Mouse (Mus musculus): Measurements from ENCODE around the gene Myo1b. TPM values are rescaled to one million over a fixed set of nuclear protein-coding genes. Genes with fewer than 3 reads are reported as not detected.

The Myo1b gene
- total RNA-seq, 2 experiments from 2014 or later, result 51.4 to 53.3 TPM

DNA sequence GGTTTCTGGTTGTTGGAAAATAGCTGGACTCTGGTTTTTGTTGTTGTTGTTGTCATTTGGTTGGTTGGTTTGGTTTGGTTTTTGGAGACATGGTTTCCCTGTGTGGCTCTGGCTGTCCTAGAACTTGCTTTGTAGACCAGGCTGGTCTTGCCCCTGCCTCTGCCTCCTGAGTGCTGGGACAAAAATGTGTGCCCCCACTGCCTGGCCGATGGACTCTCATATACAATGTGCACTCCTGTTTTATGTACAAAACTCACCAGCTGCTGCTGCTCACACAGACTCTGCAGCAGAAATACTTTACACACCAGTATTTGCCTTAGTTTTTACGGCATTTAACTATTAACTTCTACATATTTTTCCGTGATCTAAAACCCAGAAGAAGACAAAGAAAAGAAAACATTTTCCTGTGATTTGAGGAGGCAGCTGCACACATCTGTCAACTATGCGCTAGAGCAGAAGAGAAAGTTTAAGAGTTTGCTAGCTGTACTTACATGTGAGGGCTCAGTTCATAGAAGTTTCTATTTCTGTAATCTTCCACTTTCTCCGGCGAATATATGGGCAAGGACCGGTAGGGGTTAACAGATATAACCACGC lies 52.9 kb downstream of the Myo1b start:
- no peak for DNase-seq (ENCODE audit: extremely low spot score in 1 of 2, low spot score in 2 of 2)
- intact Hi-C loops (cut with DNase I), result no loop called here

DNA sequence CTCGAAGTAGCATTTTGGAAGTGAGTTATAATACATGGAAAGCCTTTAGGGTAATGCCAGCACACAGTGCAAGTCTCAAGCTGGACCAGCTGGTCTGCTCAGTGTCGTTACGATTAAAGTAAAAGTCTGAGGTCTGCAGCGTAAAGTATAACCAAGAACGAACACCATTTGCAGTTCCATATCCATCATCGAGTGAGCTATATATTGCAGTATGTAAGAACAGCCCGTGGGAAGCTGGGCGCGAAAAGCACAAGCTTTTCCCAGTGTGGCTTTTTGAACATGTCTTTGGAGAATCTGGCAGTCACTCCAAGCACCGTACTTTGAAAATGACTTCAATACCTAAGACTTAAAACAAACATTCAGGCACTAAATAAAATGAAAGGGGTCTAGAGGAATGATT lies 55.0 kb downstream of the Myo1b start:
- DNase-seq (ENCODE audit: extremely low spot score in 1 of 2, low spot score in 2 of 2), result peak in 1 of 2 experiments; percentile 29
- intact Hi-C loops (cut with DNase I), result no loop called here

DNA sequence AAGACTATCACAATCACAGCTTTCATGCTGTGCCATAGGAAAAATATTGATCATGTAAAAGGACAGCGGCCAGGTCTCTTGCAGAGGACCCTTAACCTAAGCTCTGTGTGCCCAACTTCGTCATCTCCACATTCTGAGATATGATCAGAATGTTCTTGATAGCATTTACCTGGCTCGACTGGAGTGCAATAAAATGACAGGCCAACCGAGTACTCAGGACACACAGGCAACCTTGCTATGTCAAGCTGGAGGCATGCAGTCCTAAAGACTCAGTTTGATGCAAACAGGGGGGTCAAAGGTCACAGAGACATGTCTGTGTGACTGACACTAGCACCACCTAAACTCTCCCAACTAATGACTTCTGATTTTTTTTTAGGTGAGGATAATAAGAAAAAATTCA lies 58.9 kb downstream of the Myo1b start:
- intact Hi-C loops (cut with DNase I), result no loop called here
- no peak for DNase-seq (ENCODE audit: extremely low spot score in 1 of 2, low spot score in 2 of 2)

DNA sequence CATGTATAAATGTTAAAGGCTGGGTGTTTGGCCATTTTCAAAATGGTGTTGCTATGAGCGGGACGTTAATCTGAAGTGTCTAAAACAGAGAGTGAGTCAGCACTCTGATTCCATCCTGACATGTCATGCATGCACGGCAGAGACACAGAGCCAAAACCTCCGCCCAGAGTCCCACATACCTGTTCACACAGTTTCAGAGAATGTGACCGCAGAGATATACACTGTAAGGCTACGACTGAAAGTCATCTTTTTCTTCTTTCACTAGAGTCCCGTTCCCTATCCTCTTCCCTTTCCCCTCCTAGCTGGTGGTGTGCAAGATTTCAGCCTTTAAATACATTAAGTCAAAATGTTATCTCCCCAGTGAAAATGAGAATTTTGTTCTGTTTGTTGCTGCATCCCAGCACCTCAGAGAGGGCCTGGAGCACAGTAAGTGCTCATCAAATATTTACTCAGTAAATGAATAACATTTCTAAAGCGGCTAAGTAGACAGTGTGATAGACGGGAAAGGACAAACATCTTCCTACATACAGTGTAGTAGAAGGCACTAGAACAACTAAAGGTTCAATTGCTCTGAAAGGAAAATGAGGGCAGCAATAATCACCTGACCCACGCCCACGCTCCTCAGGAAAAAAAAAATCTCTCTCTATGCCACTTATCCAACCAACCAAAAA lies 59.5 kb downstream of the Myo1b start:
- no peak for DNase-seq (ENCODE audit: extremely low spot score in 1 of 2, low spot score in 2 of 2)
- intact Hi-C loops (cut with DNase I), result no loop called here

DNA sequence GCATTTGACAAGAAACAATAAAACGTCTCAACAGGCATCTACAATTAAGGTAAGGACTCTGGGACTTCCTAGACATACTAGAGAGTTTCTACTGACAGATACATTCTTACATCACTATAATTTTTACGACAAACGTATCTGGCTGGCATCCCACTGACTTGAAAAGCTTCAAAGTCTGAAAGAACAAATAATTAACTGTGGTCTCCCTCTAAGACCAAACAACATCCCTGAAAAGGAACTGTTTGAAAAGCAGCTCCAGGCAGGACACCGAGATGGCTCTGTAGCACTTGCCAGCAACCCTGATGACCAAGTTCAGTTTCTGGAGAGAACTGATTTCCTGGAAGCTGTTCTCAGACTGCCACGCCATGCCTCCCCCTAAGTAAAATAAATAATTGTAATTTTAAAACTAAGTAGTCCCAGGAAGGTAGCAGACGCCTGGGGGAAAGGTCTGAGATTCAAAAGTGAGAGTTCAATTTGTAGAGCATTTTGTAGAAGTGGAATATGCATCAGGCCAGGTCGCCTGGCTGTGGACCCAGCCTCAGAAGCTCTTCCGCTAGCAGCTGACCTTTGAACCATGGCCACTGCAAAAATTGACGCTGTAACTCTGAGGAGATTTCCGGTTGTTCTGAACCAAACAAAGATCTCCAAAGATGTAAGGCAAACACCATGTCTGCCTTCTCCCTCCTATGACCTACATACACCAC lies 60.2 kb downstream of the Myo1b start:
- peak in 1 of 2 experiments; percentile 21 for DNase-seq (ENCODE audit: extremely low spot score in 1 of 2, low spot score in 2 of 2)
- intact Hi-C loops (cut with DNase I), result no loop called here

DNA sequence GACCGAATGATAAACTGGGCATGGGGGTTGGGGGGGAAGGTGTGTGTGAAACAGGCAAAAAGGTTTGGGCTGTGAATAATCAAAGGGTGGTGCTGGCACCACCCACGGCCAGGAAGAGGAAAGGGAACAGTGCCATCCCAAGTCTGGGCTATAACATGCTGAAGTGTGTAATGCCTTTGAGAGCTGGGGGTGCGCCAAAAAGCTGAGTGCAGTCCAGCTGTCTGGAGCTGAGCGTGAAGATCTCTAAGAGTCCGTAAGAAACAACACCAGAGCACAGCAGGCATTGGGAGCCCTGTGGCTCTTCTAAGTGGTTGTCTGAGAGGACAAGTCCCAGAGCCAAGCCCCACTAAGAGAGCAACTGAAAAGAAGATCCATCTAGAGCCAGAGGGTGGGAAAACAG lies 63.6 kb downstream of the Myo1b start:
- intact Hi-C loops (cut with DNase I), result no loop called here
- DNase-seq (ENCODE audit: extremely low spot score in 1 of 2, low spot score in 2 of 2), result peak; percentile 20 to 78

DNA sequence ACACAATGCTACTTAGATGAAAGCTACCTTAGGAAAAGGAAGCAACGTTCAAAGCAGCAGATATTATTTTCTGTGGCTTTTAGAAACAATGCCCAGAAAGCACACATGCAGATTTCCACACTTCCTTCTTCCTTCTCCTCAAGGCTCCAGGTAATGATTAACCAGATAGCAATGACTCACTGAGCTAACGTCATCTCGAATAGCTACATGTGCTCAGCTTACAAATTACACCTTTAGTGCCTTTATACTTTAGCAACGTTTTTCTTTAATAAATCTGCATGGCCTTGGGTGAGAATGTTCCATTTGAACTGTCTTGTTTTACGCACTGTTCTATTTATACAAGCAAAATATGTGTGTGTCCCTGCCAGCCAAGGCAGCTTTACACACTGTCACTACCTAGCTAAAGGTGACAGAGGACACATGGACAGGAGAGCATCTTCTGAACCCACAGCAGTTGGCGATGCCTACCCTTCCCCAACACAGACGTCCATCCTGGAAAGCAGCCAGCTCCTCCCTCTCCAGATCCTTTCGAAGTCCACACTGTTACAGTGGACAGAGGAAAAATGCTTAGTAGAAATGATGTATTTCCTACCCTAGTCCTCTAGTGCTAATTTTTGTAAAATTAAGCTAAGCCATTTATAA lies 66.2 kb downstream of the Myo1b start:
- DNase-seq (ENCODE audit: extremely low spot score in 1 of 2, low spot score in 2 of 2), result peak in 1 of 2 experiments; percentile 32
- intact Hi-C loops (cut with DNase I), result no loop called here

DNA sequence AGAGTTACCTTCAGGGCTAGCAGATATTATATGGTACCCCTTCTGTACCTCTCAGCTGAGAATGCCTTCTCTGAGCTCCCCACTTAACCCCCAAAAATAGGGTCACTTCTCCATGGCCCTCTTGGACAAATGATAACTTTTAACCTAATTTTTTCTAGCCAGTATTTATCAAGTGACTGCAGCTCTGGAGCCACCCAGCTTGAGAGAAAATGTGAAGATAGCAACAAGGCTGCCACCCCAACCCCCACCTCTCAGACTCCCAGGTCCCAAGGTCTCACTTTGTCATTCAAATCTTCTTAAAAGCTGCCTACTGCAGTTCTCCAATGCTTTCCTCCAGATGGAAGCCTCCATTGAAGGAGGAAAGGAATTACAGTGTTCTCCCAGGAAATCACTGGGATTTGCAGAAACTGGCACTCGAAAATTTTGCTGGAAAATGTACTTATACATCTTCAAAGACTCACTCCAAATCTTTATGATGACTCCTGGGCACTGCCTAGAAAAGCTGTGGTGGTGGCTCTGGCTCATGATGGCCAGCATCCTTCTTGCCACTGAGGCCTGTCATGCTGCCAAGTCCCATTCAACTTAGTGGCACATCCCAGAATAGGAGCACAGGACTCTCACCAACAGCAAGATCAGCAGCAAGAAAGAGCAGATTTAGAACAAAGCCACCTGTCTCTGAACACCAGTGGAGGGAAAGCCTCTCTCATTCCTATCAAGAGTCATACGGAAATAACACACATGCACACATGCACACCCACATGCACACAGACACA lies 70.4 kb downstream of the Myo1b start:
- intact Hi-C loops (cut with DNase I), result no loop called here
- DNase-seq (ENCODE audit: extremely low spot score in 1 of 2, low spot score in 2 of 2), result peak in 1 of 2 experiments; percentile 44

DNA sequence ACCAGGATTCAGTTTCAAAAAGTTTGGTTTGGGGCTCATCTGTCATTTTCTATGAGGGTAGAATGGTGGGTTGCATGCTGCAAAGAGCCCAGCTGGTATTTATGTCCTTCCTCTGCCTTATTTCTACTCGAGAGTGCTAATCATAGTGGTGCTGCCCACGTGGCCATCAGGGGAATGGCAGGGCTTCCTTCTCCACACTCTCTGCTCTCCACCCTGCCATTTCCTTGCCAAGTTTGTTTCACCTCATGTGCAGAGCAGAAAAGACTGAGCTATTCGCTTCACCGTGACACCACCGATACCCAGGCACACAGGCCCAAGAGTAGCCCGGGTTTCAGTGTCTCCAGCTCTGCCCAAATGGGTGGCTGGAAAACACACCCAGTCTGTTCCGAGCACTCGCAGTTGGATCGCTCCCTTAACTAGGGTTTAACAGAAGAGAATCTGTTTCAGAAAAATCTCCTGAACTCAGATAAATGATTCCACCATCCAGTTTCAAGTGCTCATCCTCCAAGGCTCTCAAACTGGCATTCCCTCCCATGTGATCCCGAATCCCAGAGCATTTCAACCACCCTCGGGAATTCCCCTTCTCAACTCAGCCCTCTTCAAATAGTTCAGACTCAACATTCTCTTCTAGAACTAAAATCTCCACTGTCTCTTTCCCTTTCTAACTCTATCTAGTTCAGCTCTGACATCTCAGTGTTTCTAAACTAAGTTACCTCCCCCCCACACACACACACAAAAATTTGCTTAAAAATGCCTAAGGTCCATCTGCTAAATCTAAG lies 77.8 kb downstream of the Myo1b start:
- peak in 1 of 2 experiments; percentile 50 for DNase-seq (ENCODE audit: extremely low spot score in 1 of 2, low spot score in 2 of 2)
- intact Hi-C loops (cut with DNase I), result no loop called here

DNA sequence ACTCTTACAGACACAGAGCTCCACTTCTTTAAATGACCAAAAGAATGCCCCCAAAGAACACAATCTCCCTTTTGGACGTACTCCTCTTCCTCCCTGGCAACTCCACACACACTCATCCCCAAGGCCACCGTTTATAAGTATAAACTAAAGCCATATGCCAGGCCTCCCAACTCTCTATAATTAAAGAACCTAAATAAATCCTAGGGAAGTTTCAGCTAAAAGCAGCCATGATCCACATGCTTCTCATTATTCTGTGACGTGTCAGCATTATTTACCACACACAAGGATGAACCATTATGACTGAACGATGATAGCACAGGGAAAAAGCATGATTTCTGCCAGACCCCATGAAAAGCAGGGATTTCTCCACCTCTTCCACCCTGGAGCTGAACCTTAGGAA lies 78.6 kb downstream of the Myo1b start:
- intact Hi-C loops (cut with DNase I), result no loop called here
- no peak for DNase-seq (ENCODE audit: extremely low spot score in 1 of 2, low spot score in 2 of 2)

DNA sequence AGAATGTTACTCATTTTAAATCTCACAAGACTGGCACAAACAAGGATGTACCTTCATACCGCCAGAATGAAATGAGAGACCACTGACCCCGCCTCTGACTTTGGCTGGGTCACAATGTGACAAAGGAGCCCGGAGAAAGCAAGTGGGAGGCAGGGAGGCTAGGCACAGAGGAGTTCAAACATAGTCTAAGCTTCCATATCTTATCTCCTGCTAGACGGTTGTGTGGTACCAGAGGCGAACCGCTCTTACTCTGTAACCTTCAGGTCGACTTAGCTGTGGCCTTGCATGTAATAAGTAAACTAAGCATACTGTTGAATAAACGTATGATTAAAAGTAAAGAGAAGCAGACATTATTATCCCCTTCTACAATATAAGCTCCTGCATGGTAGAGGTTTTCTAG lies 80.1 kb downstream of the Myo1b start:
- intact Hi-C loops (cut with DNase I), result no loop called here
- no peak for DNase-seq (ENCODE audit: extremely low spot score in 1 of 2, low spot score in 2 of 2)

DNA sequence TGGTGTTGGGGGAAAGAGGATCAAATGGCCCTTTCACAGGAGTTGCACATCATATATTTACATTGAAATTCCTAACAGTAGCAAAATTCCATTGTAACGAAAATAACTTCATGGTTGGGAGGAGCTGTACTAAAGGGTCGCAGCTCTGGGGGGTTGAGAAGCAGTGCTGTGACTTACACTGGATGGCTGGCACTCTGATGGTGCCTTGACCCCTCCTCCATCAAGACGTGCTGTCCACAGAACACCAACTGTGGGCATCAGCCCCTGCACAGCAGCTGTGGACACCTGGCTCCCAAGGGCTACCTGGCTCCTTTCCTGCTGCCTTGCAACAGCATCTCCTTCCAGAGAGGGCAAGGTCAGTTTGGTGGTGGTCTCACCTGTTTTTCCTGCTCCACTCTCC lies 81.8 kb downstream of the Myo1b start:
- DNase-seq (ENCODE audit: extremely low spot score in 1 of 2, low spot score in 2 of 2), result no peak

DNA sequence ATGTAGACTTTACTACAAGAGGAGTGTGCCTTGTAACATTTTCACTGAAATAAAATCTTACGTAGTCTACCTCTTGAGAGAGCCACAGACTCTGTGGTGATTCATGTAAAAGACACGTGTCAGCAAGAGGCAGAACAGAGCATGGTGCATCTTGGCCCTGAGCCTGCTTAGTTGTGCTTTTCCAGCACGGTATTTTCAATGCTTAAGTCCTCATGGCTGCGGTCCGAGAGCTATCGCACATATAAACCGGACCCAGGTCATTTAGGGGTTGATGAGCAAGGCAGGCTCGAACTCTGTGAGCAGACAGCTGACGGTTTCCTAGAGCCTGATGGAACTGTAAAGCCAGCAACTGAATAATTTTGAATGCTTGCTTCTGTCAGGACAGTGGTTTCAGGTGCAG lies 86.5 kb downstream of the Myo1b start:
- intact Hi-C loops (cut with DNase I), result no loop called here
- DNase-seq (ENCODE audit: extremely low spot score in 1 of 2, low spot score in 2 of 2), result no peak

More for the DNA sequence above, 81.8 kb downstream of the Myo1b start:
- intact Hi-C loops (cut with DNase I), result no loop called here

DNA sequence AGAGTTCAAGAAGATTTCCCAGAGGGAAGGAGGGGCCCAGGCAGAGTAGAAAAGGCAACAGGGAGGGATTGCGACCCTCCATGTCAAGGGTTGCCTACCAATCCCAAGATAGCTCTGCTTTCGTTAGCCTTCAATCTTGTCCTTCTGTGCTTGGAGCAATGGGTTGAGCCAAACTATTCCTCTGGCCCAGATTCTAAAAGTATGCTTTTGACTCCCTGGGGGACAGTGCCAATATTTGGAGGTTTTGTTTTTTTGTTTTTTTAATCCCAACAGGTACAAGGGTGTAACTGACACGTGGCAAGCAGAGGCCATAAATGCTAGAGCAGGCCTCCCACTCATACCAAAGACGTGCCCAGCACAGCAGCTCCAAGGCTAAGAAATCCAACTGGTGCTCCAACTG lies 93.3 kb downstream of the Myo1b start:
- no peak for DNase-seq (ENCODE audit: extremely low spot score in 1 of 2, low spot score in 2 of 2)
- intact Hi-C loops (cut with DNase I), result no loop called here

DNA sequence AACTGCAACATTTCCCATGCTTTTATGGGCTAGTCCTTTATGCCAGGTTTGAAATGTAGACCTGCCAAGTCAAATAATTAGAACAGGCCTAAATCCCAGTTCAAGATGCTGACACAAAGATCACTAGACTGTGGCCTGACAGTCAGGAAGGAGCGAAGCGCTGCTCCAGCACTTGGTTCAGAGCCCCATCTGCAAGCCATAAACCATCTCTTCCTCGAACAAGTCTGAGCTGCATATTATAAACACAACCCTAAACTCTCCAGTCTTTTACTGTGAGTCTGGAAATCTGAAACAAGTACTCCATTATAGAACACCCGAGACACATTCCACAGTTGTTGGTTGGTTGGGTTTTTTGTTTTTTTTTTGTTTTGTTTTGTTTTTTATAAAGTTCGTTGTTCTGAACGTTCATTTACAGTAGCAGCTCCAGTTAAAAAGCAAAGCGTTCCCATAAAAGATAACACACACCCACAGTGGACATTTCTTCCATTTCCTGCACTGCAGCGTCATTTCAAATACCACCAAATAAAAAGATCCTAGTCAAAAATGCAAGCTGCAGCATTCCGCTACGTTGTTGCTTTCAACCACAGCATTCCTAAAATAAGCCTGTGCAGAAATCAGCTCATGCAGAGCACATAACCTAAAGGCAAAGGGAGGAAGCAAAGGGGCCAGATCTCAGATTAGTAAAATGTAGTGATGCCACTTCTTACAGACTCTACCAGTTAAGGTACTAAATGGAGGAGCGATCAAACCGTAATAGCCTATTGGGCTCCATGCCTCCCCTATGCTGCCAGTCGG lies 94.0 kb downstream of the Myo1b start:
- intact Hi-C loops (cut with DNase I), result no loop called here
- no peak for DNase-seq (ENCODE audit: extremely low spot score in 1 of 2, low spot score in 2 of 2)

DNA sequence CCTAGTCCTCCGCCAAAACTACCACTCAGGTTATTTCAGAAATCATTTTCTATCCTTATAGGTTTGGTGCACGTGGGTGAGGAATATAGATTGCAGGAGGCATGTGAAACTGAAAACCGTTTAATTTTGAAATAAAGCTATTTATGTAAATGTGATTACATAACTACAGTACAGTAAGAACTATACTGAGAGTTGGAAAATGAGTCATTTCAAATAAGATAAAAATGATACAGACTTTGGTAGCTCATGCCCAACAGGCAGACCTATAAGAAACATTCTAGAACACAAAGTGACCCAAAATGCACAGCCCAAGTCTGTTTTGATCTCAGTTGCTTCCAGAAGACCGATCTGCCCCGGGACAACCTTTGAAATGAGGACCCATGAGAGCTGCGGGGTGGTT lies 95.4 kb downstream of the Myo1b start:
- DNase-seq (ENCODE audit: extremely low spot score in 1 of 2, low spot score in 2 of 2), result no peak
- intact Hi-C loops (cut with DNase I), result no loop called here

DNA sequence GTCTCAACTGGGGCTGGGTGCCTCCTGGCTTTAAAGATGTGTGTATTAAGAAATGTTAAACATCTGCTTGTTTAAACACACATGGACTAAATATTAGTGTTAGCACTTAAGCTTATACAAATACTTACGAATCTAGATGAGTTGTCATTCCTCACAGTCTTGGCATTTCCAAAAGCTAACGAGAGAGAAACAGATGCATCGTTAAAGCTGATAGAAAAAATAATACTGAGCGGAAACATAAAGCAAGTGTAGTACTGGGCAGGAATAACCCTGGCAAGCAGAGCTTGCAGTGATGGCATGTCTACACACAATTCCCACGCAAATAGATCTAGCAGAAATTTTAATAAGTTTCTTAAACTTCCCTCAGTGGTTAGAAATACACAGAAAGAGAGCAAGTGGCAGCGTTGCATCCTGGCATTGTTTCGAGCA lies 95.8 kb downstream of the Myo1b start:
- no peak for DNase-seq (ENCODE audit: extremely low spot score in 1 of 2, low spot score in 2 of 2)
- intact Hi-C loops (cut with DNase I), result no loop called here

DNA sequence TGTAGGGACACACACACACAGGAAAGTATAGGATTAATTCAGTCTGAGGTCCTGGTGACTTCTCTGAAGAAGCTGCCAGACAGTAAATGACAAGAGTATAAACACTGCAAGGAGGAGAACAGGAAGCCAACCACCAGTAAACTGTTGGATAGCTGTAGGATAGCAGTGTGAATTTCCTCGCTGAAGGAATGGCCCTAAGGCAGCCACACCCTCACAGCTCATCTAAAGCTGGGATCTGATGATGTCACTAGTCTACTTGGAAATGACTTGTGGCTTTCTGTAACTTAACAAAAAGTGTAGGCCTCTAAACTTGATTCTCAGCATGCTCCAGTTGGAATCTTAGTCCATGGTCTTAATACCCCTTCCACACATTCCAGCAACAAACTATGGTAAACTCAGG lies 100.2 kb downstream of the Myo1b start:
- intact Hi-C loops (cut with DNase I), result no loop called here
- no peak for DNase-seq (ENCODE audit: extremely low spot score in 1 of 2, low spot score in 2 of 2)

Data from left cerebral cortex, postnatal 10 days (tissue).